Mouse (Mus musculus) retina, postnatal 7 days (tissue): Measurements from ENCODE around the gene Efl1.
"Not testable (repeated sequence)": the region's sequence is repeated elsewhere in the genome, so short reads cannot be mapped to it uniquely, and the experiment has no call there.

Experiments
- DNase-seq: peaks from one replicate; pipeline ENCODE4 v3.0.0-alpha.2; 2012; ENCODE audit warnings: low read depth, low spot score

Gene Efl1

DNA sequence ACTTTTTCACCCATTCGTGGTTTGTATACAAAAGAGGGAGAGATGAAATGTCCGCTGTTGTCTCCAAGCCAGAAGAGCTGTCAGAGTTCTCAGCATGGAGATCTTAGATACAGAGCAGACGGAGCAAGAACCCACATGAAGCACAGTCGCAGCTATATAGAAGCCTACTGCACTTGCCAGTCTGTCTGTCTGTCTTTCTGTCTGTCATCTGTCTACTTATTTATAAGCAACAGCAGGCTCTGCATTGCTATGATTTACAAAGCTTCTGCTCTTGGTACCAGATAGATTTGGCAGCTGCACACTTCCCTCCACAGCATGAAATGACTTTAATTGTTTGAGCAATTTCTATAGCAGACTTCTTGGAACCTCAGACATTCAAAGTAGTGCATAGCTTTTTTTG lies 110.1 kb downstream of the Efl1 start:
- no peak for DNase-seq

GRCm38 (mm10) chr7:82759091-82759490 lies 110.7 kb downstream of the Efl1 start:
- DNase-seq, result no peak

GRCm38 (mm10) chr7:82764951-82765350 lies 116.5 kb downstream of the Efl1 start:
- no peak for DNase-seq

- no peak for DNase-seq
These were observed 118.2 kb downstream of the Efl1 start for GRCm38 (mm10) chr7:82766623-82767022.

DNA sequence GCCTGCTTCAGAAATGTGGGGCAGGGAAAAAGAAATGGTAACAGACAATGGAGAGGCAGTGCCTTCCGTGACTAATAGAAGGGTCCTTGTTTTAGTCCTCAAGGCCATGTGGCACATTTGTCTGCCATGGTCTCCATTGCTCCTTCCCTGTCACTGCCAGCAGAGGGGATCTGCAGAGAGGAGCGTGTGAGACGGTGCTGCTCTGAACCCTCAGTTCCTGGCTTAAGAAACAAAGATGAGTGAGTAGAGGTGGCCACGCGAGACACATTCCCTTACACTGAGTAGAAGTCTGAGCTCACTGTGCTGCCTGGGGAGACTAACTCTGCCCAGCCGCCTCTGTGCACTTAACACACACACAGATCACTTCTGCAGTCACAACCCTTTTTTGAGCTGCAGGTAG lies 121.8 kb downstream of the Efl1 start:
- no peak for DNase-seq

- DNase-seq, result not testable (repeated sequence)
These were observed 122.7 kb downstream of the Efl1 start for GRCm38 (mm10) chr7:82770957-82771660.

DNA sequence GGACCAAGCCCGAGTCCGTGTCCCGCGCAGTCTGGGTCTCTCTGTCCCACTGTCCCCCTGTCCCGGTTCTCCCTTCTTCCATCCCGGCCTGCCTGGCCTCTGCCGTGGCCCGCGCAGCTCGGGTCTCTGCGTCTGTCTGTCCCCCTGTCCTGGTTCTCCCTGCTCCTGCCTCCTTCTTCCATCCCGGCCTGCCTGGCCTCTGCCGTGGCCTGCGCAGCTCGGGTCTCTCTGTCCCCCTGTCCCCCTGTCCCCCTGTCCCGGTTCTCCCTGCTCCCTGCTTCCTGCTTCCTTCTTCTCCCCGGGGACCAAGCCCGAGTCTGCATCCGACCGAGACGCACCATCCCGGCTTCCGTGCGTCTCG lies 123.2 kb downstream of the Efl1 start:
- DNase-seq, result not testable (repeated sequence)

GRCm38 (mm10) chr7:82772481-82772880 lies 124.1 kb downstream of the Efl1 start:
- DNase-seq, result no peak

DNA sequence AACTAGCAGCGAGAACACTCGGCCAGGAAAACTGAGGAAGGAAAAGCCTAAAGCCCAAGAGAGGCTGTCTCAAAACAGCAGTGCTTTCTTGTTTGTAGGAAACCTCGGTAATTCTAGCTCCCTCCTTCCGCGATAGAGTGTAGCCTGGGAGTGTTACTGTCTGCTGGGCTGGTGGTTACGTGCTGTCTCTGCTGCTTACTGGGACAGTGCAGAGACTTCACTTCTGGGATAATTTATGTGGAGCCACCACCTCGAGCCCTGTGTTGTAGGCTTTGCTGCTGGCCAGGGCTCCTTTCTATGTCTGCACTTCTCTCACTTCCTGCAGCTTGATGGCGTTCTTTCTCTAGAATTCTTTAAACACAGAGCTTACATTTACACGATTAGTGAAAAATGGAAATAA lies 124.7 kb downstream of the Efl1 start:
- DNase-seq, result no peak

GRCm38 (mm10) chr7:82773884-82774283 lies 125.5 kb downstream of the Efl1 start:
- no peak for DNase-seq

DNA sequence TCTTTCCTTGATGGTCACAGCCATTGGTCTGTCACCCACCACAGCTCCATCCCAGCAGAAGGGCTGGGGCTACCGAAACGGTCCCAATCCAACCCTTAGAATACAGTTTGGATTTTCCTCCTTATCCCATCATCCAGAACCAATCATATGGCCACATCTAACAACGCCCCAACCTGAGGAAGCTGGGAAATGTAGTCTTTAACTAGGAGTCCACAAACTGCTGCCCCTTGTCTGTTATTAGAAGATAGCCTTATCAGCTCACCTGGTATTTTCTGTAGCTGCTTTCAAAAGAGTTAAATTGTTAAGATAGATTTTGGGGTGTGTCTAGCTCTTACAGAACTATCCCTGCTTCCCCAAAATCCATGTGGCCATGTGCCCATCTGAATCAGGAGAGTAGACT lies 126.7 kb downstream of the Efl1 start:
- no peak for DNase-seq

DNA sequence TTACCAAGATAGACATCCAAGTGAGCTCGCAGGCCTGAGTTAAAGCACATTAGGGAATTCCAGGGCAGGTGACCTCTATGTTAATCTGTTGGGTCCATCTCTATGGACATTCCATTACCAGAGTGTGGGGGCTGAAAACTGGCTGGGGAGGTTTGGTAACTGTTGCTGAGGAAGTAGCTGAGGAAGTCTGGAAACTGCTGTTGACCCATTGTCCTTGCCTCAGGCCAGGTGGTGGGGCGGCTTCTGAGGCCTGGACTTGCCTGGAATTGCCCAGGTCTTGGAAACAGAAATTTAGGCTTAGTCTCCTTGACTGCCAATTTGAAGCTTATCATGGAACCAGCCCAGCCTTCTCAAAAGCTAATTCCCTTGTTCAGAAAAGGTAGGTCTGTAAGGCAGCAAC lies 134.7 kb downstream of the Efl1 start:
- no peak for DNase-seq

DNA sequence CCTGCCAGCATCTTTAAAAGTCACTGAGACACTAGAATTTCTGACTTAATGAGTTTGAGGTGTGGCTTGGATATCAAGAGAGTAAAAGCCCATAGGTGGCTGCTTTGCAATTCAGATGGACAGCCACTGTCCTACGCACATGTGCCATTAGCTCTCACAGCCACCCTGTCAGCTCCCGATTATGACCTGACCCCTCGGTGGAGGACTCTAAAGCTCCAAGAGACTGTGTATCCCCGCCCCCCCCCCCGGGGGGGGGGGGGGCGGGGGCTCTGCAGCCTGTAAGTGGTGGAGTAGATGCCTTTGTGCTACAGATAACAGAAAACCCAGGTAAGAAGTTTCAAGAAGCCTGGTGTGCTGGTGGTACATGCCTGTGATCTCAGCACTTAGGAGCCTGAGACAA lies 135.3 kb downstream of the Efl1 start:
- DNase-seq, result no peak

- no peak for DNase-seq
These were observed 137.0 kb downstream of the Efl1 start for GRCm38 (mm10) chr7:82785335-82785934.

- no peak for DNase-seq
These were observed 137.7 kb downstream of the Efl1 start for GRCm38 (mm10) chr7:82785970-82786647.

GRCm38 (mm10) chr7:82792644-82793043 lies 144.2 kb downstream of the Efl1 start:
- DNase-seq, result no peak

- no peak for DNase-seq
These were observed 144.7 kb downstream of the Efl1 start for GRCm38 (mm10) chr7:82793111-82793510.

GRCm38 (mm10) chr7:82794542-82794941 lies 146.1 kb downstream of the Efl1 start:
- DNase-seq, result no peak

- no peak for DNase-seq
These were observed 153.8 kb downstream of the Efl1 start for GRCm38 (mm10) chr7:82802206-82802605.

- no peak for DNase-seq
These were observed 159.8 kb downstream of the Efl1 start for GRCm38 (mm10) chr7:82808257-82808656.

- DNase-seq, result no peak
These were observed 160.7 kb downstream of the Efl1 start for GRCm38 (mm10) chr7:82809126-82809525.

GRCm38 (mm10) chr7:82810799-82811139 lies 162.4 kb downstream of the Efl1 start:
- DNase-seq, result no peak
